Mouse (Mus musculus) erythroblast, embryonic 14.5 days (primary cell): ENCODE data around the gene Dst.

Experiments
- GATA1 ChIP-seq: IDR thresholded peaks from 2 replicates; pipeline ENCODE4 v1.6.1; 2012; ENCODE audit warnings: low read length, inconsistent platforms, mixed read lengths
- TAL1 ChIP-seq: IDR thresholded peaks from 3 replicates; pipeline ENCODE4 v1.6.1; 2012; ENCODE audit warnings: low read length, inconsistent platforms, mixed read lengths

DNA sequence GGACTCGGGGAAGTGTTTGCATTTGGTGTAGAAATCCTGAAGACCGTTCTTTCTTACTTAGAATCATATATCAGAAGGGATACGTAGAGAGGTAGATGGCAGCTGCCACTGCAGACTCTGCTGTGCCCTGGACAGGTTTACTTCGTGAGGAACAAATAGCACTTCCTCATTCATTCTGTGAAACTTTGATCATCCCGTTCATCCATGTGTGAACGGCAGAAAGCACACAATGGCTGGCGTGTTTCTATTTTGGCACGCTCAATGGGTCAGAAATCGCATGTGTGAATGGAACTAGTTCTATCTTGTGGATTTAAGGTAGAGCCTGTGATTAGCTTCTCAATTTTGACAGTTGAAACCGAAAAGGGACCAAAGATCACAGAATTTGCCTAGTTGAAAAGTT lies 222.8 kb downstream of the Dst start:
- TF ChIP-seq TAL1 = no peak
- no peak for TF ChIP-seq GATA1
